Mouse (Mus musculus): Measurements from ENCODE around the gene Rhot2.
A peak's percentile ranks its signal among the peaks of the same experiment; 100 is the strongest.

The Rhot2 gene

GRCm38 (mm10) chr17:25841117-25841880 is 3.4 kb downstream of the Rhot2 start, which contains the start of gene Gm20683:
Gene Gm20683 (minus strand): TSS chr17:25841763.
- no peak for DNase-seq (ENCODE audit: low read depth)

DNA sequence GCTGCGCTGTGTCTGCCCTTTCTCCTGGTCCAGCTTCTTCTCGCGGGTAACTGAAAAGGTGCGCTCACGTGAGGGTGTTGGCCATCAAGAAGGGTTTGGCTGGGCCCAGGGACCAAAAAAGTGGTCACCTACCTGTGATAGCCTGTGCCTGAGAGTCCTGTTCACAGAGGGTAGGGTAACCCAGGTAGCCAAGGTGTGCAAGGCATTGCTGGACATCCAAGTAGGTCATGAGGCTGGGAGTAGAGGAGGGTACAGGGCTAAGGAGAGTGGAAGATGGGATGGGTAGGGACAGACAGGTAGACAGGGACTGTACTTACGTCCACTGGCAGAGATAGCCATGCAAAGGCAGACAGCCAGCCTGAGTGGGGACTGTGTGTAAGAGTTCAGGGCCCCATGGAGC is 4.1 kb downstream of the Rhot2 start:
- no peak for DNase-seq (ENCODE audit: low read depth)

DNA sequence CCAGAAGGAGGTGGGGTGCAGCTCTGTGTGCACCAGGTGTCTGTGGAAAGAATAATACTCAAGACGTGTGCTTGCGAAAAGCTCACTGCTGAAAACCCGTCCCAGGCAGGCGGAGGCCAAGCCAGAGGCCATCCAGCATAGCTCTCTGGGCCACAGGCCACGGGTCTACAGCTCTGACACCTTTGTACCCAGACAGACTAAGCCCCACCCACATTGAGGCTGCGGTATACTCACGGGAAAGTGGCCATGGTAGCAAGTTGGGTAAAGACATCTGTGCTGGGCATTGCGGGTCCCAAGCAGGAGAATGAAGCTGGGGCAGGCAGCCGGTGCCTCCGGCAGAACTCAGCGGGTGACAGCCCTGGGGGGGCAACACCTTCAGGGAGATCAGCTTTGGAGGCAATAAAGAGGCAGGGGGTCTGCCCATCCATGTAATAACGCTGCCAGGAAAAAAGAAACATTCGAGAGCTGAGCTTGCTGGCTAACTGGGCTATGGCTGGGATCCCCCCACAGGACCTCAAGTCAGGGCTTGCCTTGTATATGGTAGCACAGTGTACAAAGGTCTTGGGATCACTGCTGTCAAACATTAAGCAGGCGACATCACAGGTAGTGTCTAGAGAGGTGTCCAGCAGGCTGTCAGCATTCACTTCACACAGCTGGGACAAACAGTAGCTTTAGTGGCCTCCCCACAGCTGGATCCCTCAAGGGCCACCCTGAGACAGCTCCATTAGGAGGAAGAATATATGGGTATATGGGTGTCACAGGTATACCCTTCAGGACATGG is 5.0 kb downstream of the Rhot2 start:
- DNase-seq (ENCODE audit: low read depth), result no peak

DNA sequence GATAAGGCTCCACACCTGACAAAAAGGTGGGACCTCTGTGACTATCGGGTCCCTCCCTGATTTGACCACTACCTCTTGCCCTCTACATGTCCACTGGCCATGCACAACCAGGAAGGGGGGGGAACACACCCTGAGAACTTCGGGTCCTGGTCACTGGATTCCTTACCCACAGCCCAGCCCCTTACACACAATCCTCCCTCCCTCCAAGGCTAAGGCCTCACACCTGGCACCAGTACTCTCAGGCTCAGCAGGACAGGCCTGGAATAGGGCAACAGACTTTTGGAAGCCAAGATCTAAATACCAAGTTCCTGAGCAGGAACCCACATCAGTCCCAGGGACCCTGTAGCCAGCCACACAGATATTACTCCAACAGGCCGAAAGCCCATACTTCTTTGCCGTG is 5.7 kb downstream of the Rhot2 start:
- no peak for DNase-seq (ENCODE audit: low read depth)

GRCm38 (mm10) chr17:25837533-25837932 is 7.1 kb downstream of the Rhot2 start:
- DNase-seq (ENCODE audit: low read depth), result no peak

DNA sequence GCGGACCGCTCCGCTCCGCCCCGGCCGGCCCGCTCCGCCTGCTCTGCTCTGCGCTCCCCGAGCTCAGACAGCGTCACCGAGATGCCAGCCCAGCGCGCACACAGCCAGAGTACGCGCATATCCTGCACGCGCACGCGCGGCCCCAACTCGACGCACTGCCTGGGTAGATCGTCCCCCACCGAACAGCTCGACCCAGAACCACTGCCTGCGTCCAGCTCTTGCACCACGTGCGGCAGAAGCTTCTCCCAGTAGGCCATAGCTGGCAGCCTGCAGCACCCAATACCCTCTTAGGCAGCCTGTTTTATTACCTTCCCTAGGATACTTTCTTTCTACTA is 7.6 kb downstream of the Rhot2 start, which contains the start of gene Rhbdl1:
Rhbdl1 (minus strand) TSS at position 220 of the 335 bp plus-strand sequence.
- DNase-seq (ENCODE audit: low read depth), result no peak

DNA sequence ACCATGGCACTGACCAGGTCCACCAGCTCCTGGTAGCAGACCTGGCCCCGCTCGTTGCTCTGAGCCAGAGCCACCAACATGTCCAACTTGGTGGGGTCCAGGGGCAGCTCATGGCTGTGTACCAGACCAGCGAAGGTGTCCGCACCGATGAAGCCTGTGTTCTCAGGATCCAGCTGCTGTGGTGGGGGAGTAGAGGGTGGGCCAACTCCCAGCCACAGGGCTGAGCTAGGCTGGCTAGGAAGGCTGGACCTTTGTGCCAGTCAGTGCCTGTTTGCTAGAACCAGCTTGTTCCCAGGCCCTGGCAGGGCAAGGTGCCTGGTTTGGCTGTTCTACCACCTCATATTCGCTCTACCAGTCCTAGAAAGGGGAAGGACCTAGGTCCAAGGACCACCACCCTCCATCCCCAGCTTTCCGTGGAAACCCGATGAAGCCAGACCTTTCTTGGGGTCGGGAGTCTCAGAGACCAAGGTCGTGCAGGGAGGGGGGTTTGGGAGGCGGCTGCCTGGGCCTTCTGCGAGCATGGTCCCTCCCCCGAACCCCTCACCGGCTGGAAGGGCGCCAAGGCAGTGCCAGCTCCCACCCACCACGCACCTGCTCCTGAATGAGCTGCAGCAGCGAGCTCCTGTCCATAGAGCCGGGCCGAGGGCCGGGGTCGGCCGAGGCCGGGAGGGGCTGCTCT is 8.1 kb downstream of the Rhot2 start:
- no peak for DNase-seq (ENCODE audit: low read depth)

DNA sequence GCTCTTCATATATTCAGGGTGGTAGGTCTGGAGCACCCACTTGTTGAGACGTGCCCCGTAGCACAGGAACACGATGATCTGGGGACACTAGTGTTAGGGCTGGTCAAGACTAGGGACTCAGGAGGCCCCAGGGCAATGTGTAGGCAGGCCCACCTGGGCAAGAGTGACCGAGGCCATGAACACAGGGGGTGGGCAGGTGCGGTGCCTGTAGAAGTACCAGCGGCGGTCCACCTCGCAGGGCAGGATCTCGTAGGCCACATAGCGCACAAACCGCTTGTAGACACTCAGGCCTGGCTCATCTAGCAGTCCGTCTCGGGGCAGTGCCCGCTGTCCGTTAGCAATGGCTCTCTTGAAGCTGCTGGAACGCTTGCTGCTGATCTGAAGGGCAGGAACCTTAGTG is 8.8 kb downstream of the Rhot2 start:
- DNase-seq (ENCODE audit: low read depth), result no peak

GRCm38 (mm10) chr17:25835301-25835700 is 9.3 kb downstream of the Rhot2 start:
- no peak for DNase-seq (ENCODE audit: low read depth)

DNA sequence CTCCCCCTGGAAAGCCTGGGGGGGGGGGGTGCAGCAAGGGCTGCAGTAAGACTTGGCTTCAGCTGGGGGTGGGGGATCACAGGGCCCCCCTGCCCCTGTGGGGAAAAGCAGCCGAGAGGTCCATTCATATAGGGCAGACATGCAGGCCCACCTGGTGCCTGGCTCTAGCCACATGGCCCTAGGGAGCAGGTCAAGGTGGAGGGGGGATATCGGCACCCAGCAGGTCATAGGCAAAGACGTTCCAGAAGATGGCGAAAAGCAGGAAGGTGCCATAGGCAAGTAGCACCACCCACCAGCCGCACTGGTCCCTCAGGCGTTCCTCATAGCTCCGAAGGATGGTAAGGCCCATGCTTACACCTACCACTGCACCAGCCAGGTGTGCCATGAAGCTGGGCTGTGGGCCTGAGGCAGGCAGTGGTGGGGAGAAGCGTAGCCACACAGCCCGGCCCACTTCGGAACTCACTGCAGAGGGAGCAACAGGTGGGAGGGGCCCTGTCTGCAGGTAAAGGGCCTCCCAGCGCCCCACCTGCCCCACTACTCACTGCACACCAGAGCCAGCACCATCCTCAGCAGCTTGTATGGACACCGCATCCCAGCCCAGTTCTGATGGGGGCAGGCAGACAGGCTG is 9.9 kb downstream of the Rhot2 start:
- no peak for DNase-seq (ENCODE audit: low read depth)

- DNase-seq (ENCODE audit: low read depth), result peak; percentile 42
Observed at GRCm38 (mm10) chr17:25833961-25834594, 10.6 kb downstream of the Rhot2 start.

- peak; percentile 98 for DNase-seq (ENCODE audit: low read depth)
Observed at GRCm38 (mm10) chr17:25833291-25833663, 11.4 kb downstream of the Rhot2 start, which contains the start of gene Stub1. Gene Stub1 (minus strand): TSS chr17:25833404.

DNA sequence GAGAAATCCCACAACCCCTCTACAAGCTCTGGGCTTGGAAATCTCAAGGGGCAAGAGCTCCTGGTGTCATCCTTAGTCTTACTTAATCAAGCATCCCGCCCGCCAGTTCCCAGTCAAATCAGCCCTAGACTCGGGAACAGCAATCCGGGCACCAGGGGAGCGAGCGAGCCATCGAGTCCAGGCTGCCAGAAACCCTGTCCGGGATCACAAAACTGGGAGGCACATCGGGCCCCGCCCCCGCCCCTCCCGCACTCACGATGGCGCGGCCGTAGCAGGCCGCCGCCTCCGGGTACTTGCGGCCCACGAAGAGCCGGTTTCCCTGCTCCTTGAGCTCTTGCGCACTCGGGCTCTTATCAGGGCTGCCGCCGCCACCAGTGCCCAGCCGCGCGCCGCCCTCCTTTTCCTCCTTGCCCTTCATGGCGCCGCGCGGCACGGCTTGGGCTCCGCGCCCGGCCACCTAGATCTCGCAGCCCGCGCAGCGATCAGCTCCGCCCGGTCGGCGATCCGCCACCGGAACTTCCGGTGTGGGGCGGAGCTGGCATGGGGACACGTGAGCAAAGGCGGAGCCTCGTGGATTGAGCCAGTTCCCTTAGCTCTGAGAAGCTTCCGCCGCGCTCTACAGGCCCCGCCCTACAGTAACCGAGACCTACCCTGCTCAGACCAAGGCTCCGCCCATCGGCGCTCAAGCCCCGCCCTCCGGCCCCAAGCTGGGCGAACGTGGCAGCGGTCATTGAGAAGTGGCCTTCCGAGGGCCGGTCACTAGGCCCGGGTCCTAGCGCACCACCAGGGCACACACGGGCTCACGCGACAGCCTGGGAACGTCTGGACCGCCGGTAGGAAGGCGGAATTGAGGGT is 12.0 kb downstream of the Rhot2 start:
- peak; percentile 100 for DNase-seq (ENCODE audit: low read depth)

DNA sequence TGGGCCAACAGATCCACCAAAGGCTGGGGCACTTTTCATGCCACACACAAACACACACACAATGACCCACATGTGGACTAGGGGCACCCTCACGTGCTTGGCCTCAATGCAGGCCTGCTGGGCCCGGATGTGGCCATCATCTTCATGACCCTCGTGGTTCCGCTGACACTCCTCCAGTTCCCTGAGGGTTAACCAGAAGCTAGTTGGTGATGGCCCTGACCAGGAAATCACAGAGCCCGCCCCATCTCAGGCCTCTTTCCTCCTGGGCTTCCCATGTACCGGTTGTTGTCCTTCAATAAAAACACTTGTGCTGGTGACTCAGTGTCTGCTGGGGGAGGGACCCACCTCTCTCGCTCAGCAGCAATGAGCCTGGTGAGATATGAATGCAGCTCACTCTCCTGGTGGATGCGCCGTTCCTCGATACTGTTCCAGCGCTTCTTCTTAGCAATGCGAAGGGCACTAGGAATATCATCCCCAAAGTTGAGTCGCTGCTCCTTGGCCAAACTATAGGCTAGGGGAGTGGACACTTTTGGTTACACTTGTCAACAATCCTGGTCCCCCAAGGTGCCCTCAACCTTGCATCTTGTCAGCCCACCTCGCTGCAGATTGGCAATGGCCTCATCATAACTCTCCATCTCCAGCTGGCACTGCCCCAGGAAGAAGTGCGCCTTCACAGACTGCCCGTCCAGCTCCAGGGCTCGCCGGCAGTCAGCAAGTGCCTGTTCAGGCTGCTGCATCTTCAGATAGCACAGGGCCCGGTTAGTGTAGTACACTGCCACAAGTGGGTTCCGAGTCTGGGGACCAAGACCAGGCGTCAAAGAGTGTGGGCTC is 13.0 kb downstream of the Rhot2 start:
- peak; percentile 58 for DNase-seq (ENCODE audit: low read depth)

DNA sequence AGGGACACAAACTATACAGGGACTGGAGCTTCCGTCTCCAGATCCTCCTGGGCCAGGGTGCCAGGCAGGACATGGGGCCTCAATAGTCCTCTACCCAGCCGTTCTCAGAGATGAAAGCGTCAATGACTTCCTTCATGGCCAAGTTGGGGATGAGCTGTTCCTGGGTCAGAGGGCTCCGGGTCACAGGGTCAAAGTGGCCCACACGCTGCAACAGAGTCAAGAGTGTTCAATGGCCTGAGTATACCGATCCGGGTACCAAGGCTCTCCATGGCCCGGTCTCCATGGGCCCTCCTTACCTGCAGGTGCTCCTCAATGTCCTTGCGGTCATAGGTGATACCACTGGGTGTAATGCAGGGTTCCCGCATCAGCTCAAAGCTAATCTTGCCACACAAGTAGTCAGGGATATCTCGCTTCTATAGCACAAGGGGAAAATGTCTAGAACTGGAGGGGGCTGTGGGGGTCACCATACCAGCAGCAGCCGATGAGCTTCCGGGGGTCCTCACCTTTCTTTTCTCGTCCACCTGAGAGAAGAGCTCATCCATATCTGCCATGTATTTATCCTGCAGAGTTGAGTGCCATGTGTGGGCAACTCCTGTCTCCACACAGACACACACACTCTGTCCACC is 13.7 kb downstream of the Rhot2 start:
- DNase-seq (ENCODE audit: low read depth), result no peak

DNA sequence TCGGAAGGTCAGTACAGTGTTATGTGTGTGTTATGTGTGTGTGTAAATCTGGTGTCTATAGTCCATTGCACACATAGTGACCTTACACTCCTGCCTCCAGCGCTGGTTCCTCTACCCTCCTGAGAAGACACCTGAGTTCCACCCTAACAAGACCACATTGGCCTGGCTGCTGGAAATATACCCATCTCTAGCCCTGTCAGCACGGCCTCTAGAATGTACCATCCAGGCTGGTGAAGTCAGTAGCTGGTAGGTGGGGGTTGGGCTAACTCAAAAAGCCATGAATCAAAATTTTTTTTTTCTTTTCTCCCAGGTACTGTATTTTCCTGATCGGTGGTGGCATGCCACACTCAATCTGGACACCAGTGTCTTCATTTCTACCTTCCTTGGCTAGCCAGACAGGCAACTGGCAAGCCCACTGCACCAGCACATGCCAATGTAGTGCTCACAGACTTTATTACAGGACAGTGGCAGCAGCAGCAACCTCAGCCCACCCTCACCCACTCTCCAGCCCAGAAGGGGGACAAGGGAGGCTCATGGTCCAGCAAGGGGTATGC is 14.4 kb downstream of the Rhot2 start:
- no peak for DNase-seq (ENCODE audit: low read depth)

GRCm38 (mm10) chr17:25829558-25830017 is 15.1 kb downstream of the Rhot2 start:
- no peak for DNase-seq (ENCODE audit: low read depth)

GRCm38 (mm10) chr17:25828712-25829557 is 15.7 kb downstream of the Rhot2 start, which contains the start of gene Jmjd8:
Gene Jmjd8 (plus strand): TSS chr17:25828867.
- peak; percentile 81 for DNase-seq (ENCODE audit: low read depth)

Measured in NIH3T3 (cell line).